Mouse (Mus musculus): ENCODE data around the gene Xpr1. TPM values are rescaled to one million over a fixed set of nuclear protein-coding genes. Genes with fewer than 3 reads are reported as not detected.

Gene Xpr1
- 37.9 and 56.9 TPM in 2 replicates for polyA plus RNA-seq (2014; fragmentation: Nextera tagmentation; extraction: Ambion mirVana)

DNA sequence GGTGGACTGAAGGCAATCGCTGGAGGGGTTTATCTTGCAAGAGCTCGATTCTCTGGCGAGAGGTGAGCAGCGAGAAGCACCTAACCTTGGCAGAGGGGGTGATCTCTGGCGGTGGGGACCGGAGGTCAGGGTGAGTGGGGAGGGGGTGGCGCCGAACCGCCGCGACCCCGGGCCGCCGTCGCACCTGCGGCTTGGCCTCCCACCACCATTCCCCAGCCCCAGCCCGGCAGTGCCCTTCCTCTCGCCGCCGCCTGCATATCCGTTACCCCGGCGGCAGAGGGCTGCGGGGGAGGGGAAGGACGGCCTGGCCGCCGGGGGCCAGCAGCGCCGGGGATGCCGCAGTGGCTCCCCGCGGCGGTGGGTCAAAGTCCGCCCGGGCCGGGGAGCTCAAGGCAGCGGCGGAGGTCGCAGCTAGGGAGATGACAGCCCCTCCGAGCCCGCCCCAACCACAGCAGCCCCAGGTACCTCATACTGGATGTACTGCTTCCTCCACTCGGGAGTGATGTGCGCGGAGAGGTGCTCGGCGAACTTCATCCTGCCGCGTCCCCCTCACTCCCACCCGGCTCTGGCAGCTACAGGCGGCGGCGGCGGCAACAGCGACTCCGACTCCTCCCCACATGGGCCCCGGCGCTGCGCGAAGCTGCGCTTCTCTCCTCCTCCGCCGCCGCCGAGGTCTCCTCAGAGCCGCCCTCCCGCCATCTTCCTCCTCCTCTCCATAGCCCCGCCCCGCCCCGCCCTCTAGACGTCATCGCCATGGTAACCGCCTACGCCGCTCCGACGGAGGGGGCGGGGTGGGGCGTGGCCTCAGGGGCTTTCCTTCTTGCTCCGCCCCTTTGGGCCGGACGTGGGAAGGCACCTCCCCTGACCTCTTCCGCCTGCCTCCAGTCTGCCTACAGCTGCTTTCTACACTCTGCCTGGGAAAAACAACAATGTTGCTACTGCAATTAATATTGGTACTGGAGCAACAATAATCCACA, at the start of gene Xpr1:
Xpr1 (minus strand) TSS at position 715 of the 977 bp plus-strand sequence.
- Histone ChIP-seq H3K4me1 (ENCODE audit: control insufficient read depth, insufficient read depth, low read length) (peaks cover 5% of the 10 kb centered on the region; the same call in 1 of the 2 replicates), H3K4me3 (ENCODE audit: low read depth, low read length) (peak within 1 kb of the TSS; percentile 96), H3K27ac (ENCODE audit: low read depth, low read length) (peak within 1 kb of the TSS; percentile 93), H3K9me3 (replicated peaks; ENCODE audit: control insufficient read depth, low read length) (no peaks in the 10 kb centered on the region), H3K9ac (ENCODE audit: low read length) (peak within 1 kb of the TSS; percentile 94), H3K4me2 (ENCODE audit: low read length) (peak within 1 kb of the TSS; percentile 58), H3K27me3 (replicated peaks; ENCODE audit: control insufficient read depth, insufficient read depth, low read length) (no peaks in the 10 kb centered on the region), H3K36me3 (ENCODE audit: control insufficient read depth, insufficient read depth, low read length) (no peaks in the 10 kb centered on the region)
- ATAC-seq, result peak; percentile 95
- DNase-seq (ENCODE audit: low spot score), result peak; percentile 97
- under 1% methylated on average over 71 of the region's 82 CpGs for WGBS

DNA sequence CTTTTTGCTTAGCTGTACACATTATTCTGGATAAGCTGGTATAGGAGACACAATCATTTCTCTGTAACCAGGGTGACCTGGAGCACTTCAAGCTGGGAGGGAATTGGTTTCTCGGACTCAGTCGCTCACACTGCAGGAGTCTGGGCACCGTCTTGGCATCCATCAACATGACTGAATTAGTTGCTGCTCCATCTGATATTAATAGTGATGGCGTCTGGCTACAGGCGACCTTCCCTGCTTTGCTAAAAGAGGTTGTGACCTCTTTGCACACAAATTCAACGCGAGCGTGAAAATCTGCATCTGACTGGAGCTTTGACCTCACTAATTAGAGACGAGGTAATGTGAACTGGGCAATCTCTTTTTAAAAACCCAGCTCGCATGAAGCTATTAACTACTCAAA, 46.2 kb upstream of the Xpr1 start:
- H3K9me3 ChIP-seq (replicated peaks; ENCODE audit: control insufficient read depth, low read length), result no peaks in the 10 kb centered on the region
- no peaks in the 10 kb centered on the region for H3K36me3 ChIP-seq (ENCODE audit: control insufficient read depth, insufficient read depth, low read length)
- peak; percentile 67; the same call in 1 of the 2 replicates for ATAC-seq

GRCm38 (mm10) chr1:155462582-155462981, 45.4 kb upstream of the Xpr1 start:
- Histone ChIP-seq H3K36me3 (ENCODE audit: control insufficient read depth, insufficient read depth, low read length) (no peaks in the 10 kb centered on the region), H3K4me3 (ENCODE audit: low read depth, low read length) (no peak overlapping the region), H3K27ac (ENCODE audit: low read depth, low read length) (no peak overlapping the region), H3K4me1 (ENCODE audit: control insufficient read depth, insufficient read depth, low read length) (peaks cover 6% of the 10 kb centered on the region; the same call in 1 of the 2 replicates), H3K9ac (ENCODE audit: low read length) (no peak overlapping the region), H3K4me2 (ENCODE audit: low read length) (no peak overlapping the region), H3K27me3 (replicated peaks; ENCODE audit: control insufficient read depth, insufficient read depth, low read length) (no peaks in the 10 kb centered on the region), H3K9me3 (replicated peaks; ENCODE audit: control insufficient read depth, low read length) (no peaks in the 10 kb centered on the region)
- no peak for DNase-seq (ENCODE audit: low spot score)
- 73% methylated on average over 5 of the region's 5 CpGs for WGBS
- ATAC-seq, result no peak

More for the DNA sequence above, 46.2 kb upstream of the Xpr1 start:
- 5% methylated on average over 10 of the region's 10 CpGs for WGBS
- no peaks in the 10 kb centered on the region for H3K27me3 ChIP-seq (replicated peaks; ENCODE audit: control insufficient read depth, insufficient read depth, low read length)
- DNase-seq (ENCODE audit: low spot score), result peak; percentile 45
- no peak overlapping the region for H3K4me2 ChIP-seq (ENCODE audit: low read length)
- no peak overlapping the region for H3K9ac ChIP-seq (ENCODE audit: low read length)
- peaks cover 6% of the 10 kb centered on the region; the same call in 1 of the 2 replicates for H3K4me1 ChIP-seq (ENCODE audit: control insufficient read depth, insufficient read depth, low read length)
- no peak overlapping the region for H3K27ac ChIP-seq (ENCODE audit: low read depth, low read length)
- H3K4me3 ChIP-seq (ENCODE audit: low read depth, low read length), result no peak overlapping the region

GRCm38 (mm10) chr1:155457532-155457931, 40.3 kb upstream of the Xpr1 start:
- Histone ChIP-seq H3K36me3 (ENCODE audit: control insufficient read depth, insufficient read depth, low read length) (no peaks in the 10 kb centered on the region), H3K27me3 (replicated peaks; ENCODE audit: control insufficient read depth, insufficient read depth, low read length) (no peaks in the 10 kb centered on the region), H3K4me3 (ENCODE audit: low read depth, low read length) (no peak overlapping the region), H3K9me3 (replicated peaks; ENCODE audit: control insufficient read depth, low read length) (no peaks in the 10 kb centered on the region), H3K27ac (ENCODE audit: low read depth, low read length) (no peak overlapping the region), H3K4me1 (ENCODE audit: control insufficient read depth, insufficient read depth, low read length) (0 out of 2 replicates have a peak, but pooled peaks cover 2% of the 10 kb centered on the region), H3K9ac (ENCODE audit: low read length) (no peak overlapping the region), H3K4me2 (ENCODE audit: low read length) (no peak overlapping the region)
- DNase-seq (ENCODE audit: low spot score) (peak; percentile 25), ATAC-seq (no peak)
- 93% methylated on average over 7 of the region's 7 CpGs for whole genome bisulfite sequencing

GRCm38 (mm10) chr1:155453180-155453579, 36.0 kb upstream of the Xpr1 start:
- DNase-seq (ENCODE audit: low spot score) (no peak), ATAC-seq (no peak)
- Histone ChIP-seq H3K27me3 (replicated peaks; ENCODE audit: control insufficient read depth, insufficient read depth, low read length) (no peaks in the 10 kb centered on the region), H3K27ac (ENCODE audit: low read depth, low read length) (no peak overlapping the region), H3K9me3 (replicated peaks; ENCODE audit: control insufficient read depth, low read length) (no peaks in the 10 kb centered on the region), H3K36me3 (ENCODE audit: control insufficient read depth, insufficient read depth, low read length) (no peaks in the 10 kb centered on the region), H3K9ac (ENCODE audit: low read length) (no peak overlapping the region), H3K4me2 (ENCODE audit: low read length) (no peak overlapping the region), H3K4me3 (ENCODE audit: low read depth, low read length) (no peak overlapping the region), H3K4me1 (ENCODE audit: control insufficient read depth, insufficient read depth, low read length) (peaks cover 10% of the 10 kb centered on the region)
- WGBS, result 89% methylated on average over 8 of the region's 8 CpGs

DNA sequence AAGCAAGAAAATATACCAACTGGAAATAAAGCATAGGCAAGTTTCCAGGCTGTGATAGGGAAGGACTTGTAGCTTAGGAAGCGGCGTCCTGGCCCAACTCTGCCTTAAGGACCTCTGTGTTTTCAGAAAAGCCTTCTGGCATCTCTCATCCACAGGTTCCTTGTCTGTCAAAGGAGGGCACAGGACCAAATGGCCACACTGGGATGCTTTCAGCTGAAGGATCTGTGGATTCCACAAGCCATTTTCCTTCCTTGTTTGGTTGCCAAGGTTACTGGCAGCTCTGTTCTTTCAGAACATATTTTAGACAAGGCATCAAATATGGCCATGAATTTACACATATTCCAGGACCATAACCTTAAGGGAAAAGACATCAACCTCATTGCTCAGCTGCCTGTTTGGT, 31.7 kb upstream of the Xpr1 start:
- 78% methylated on average over 2 of the region's 2 CpGs for WGBS
- Histone ChIP-seq H3K9ac (ENCODE audit: low read length) (no peak overlapping the region), H3K27ac (ENCODE audit: low read depth, low read length) (no peak overlapping the region), H3K27me3 (replicated peaks; ENCODE audit: control insufficient read depth, insufficient read depth, low read length) (no peaks in the 10 kb centered on the region), H3K9me3 (replicated peaks; ENCODE audit: control insufficient read depth, low read length) (no peaks in the 10 kb centered on the region), H3K4me3 (ENCODE audit: low read depth, low read length) (no peak overlapping the region), H3K4me1 (ENCODE audit: control insufficient read depth, insufficient read depth, low read length) (peaks cover 10% of the 10 kb centered on the region), H3K4me2 (ENCODE audit: low read length) (no peak overlapping the region), H3K36me3 (ENCODE audit: control insufficient read depth, insufficient read depth, low read length) (no peaks in the 10 kb centered on the region)
- peak; percentile 57 for DNase-seq (ENCODE audit: low spot score)
- ATAC-seq, result no peak

GRCm38 (mm10) chr1:155447277-155447676, 30.1 kb upstream of the Xpr1 start:
- no peak overlapping the region for H3K4me2 ChIP-seq (ENCODE audit: low read length)
- WGBS, result 87% methylated on average over 6 of the region's 6 CpGs
- H3K9ac ChIP-seq (ENCODE audit: low read length), result no peak overlapping the region
- H3K36me3 ChIP-seq (ENCODE audit: control insufficient read depth, insufficient read depth, low read length), result no peaks in the 10 kb centered on the region
- no peak overlapping the region for H3K4me3 ChIP-seq (ENCODE audit: low read depth, low read length)
- H3K27me3 ChIP-seq (replicated peaks; ENCODE audit: control insufficient read depth, insufficient read depth, low read length), result no peaks in the 10 kb centered on the region
- H3K9me3 ChIP-seq (replicated peaks; ENCODE audit: control insufficient read depth, low read length), result no peaks in the 10 kb centered on the region
- H3K4me1 ChIP-seq (ENCODE audit: control insufficient read depth, insufficient read depth, low read length), result peaks cover 10% of the 10 kb centered on the region
- no peak overlapping the region for H3K27ac ChIP-seq (ENCODE audit: low read depth, low read length)
- DNase-seq (ENCODE audit: low spot score) (no peak), ATAC-seq (no peak)

DNA sequence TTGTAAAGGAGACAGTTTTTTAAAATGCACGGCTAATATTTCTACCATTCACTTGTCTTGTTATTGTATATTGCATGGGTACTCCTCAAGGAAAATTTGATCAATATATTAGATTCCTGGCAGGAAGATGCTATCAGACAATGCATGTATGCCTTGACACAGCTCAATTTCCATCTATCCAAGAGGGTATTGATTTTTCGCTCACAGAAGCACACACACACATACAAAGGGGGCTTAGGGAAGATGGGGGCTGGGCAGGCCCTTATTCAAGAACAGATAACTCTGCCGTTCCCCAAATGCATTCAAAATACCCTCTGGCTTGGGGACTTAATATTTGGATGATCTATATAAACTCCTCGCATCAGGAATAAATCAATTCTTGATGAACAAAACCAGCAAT, 25.9 kb upstream of the Xpr1 start:
- 0 out of 2 replicates have a peak overlapping the region, but pooled peaks have one; percentile 11 for H3K27ac ChIP-seq (ENCODE audit: low read depth, low read length)
- DNase-seq (ENCODE audit: low spot score) (no peak), ATAC-seq (no peak)

GRCm38 (mm10) chr1:155442521-155443001, 25.3 kb upstream of the Xpr1 start:
- Histone ChIP-seq H3K9me3 (replicated peaks; ENCODE audit: control insufficient read depth, low read length) (no peaks in the 10 kb centered on the region), H3K27ac (ENCODE audit: low read depth, low read length) (no peak overlapping the region), H3K4me2 (ENCODE audit: low read length) (no peak overlapping the region), H3K9ac (ENCODE audit: low read length) (no peak overlapping the region), H3K36me3 (ENCODE audit: control insufficient read depth, insufficient read depth, low read length) (no peaks in the 10 kb centered on the region), H3K4me3 (ENCODE audit: low read depth, low read length) (no peak overlapping the region), H3K27me3 (replicated peaks; ENCODE audit: control insufficient read depth, insufficient read depth, low read length) (no peaks in the 10 kb centered on the region), H3K4me1 (ENCODE audit: control insufficient read depth, insufficient read depth, low read length) (no peaks in the 10 kb centered on the region)
- DNase-seq (ENCODE audit: low spot score) (peak; percentile 50), ATAC-seq (peak; percentile 42; the same call in 1 of the 2 replicates)
- WGBS, result 65% methylated on average over 13 of the region's 13 CpGs

More for the DNA sequence above, 25.9 kb upstream of the Xpr1 start:
- no peak overlapping the region for H3K9ac ChIP-seq (ENCODE audit: low read length)
- H3K36me3 ChIP-seq (ENCODE audit: control insufficient read depth, insufficient read depth, low read length), result no peaks in the 10 kb centered on the region
- H3K4me1 ChIP-seq (ENCODE audit: control insufficient read depth, insufficient read depth, low read length), result no peaks in the 10 kb centered on the region
- H3K4me3 ChIP-seq (ENCODE audit: low read depth, low read length), result no peak overlapping the region
- H3K4me2 ChIP-seq (ENCODE audit: low read length), result no peak overlapping the region
- H3K9me3 ChIP-seq (replicated peaks; ENCODE audit: control insufficient read depth, low read length), result no peaks in the 10 kb centered on the region
- H3K27me3 ChIP-seq (replicated peaks; ENCODE audit: control insufficient read depth, insufficient read depth, low read length), result no peaks in the 10 kb centered on the region
- 78% methylated on average over 4 of the region's 4 CpGs for WGBS

Measured in forebrain, embryonic 14.5 days (tissue).